Mouse (Mus musculus): ENCODE data around the gene B4galt2. TPM values are rescaled to one million over a fixed set of nuclear protein-coding genes. Genes with fewer than 3 reads are reported as not detected.

B4galt2 gene
- polyA plus RNA-seq, 1 experiment: 4.9 TPM

GRCm38 (mm10) chr4:117915489-117916105 lies 32.3 kb upstream of the B4galt2 start:
- no peaks in the 10 kb centered on the region for H3K27me3 ChIP-seq (replicated peaks; ENCODE audit: control insufficient read depth, insufficient read depth, low read length)
- TF ChIP-seq CTCF (conservative IDR thresholded peaks at IDR 0.05; ENCODE audit: insufficient read depth, insufficient read length, low read depth, low read length) (no peak), POLR2A (IDR thresholded peaks at IDR 0.05; ENCODE audit: low read depth, low read length) (no peak)
- 1% methylated on average over 19 of the region's 19 CpGs for WGBS

GRCm38 (mm10) chr4:117914591-117915442 lies 31.5 kb upstream of the B4galt2 start, which contains the start of gene Ipo13:
TSS of gene Ipo13 (minus strand) at chr4:117914999.
- peak; percentile 94 for DNase-seq
- Histone ChIP-seq H3K27me3 (replicated peaks; ENCODE audit: control insufficient read depth, insufficient read depth, low read length) (no peaks in the 10 kb centered on the region), H3K27ac (ENCODE audit: insufficient read depth, low read depth, low read length) (peak within 1 kb of the TSS; percentile 95), H3K4me3 (ENCODE audit: insufficient read depth, low read depth, low read length) (peak within 1 kb of the TSS; percentile 62), H3K4me1 (ENCODE audit: control insufficient read depth, insufficient read depth, low read length) (peaks cover 5% of the 10 kb centered on the region; the same call in 1 of the 2 replicates), H3K36me3 (ENCODE audit: control insufficient read depth, insufficient read depth, low read length) (0 out of 2 replicates have a peak, but pooled peaks cover 2% of the 10 kb centered on the region)
- under 1% methylated on average over 61 of the region's 61 CpGs for WGBS
- TF ChIP-seq CTCF (conservative IDR thresholded peaks at IDR 0.05; ENCODE audit: insufficient read depth, insufficient read length, low read depth, low read length) (no peak), POLR2A (IDR thresholded peaks at IDR 0.05; ENCODE audit: low read depth, low read length) (peak; percentile 60)

More at GRCm38 (mm10) chr4:117915489-117916105, 32.3 kb upstream of the B4galt2 start:
- Histone ChIP-seq H3K4me3 (ENCODE audit: insufficient read depth, low read depth, low read length) (peak overlapping the region; percentile 62), H3K4me1 (ENCODE audit: control insufficient read depth, insufficient read depth, low read length) (peaks cover 5% of the 10 kb centered on the region; the same call in 1 of the 2 replicates), H3K27ac (ENCODE audit: insufficient read depth, low read depth, low read length) (no peak overlapping the region), H3K36me3 (ENCODE audit: control insufficient read depth, insufficient read depth, low read length) (0 out of 2 replicates have a peak, but pooled peaks cover 2% of the 10 kb centered on the region)
- no peak for DNase-seq

- H3K27me3 ChIP-seq (replicated peaks; ENCODE audit: control insufficient read depth, insufficient read depth, low read length): no peaks in the 10 kb centered on the region
- H3K4me1 ChIP-seq (ENCODE audit: control insufficient read depth, insufficient read depth, low read length): peaks cover 5% of the 10 kb centered on the region; the same call in 1 of the 2 replicates
- no peak for DNase-seq
- TF ChIP-seq POLR2A (IDR thresholded peaks at IDR 0.05; ENCODE audit: low read depth, low read length) (no peak), CTCF (conservative IDR thresholded peaks at IDR 0.05; ENCODE audit: insufficient read depth, insufficient read length, low read depth, low read length) (no peak)
- H3K36me3 ChIP-seq (ENCODE audit: control insufficient read depth, insufficient read depth, low read length): 0 out of 2 replicates have a peak, but pooled peaks cover 2% of the 10 kb centered on the region
- WGBS: 11% methylated on average over 8 of the region's 8 CpGs
- H3K27ac ChIP-seq (ENCODE audit: insufficient read depth, low read depth, low read length): no peak overlapping the region
- peak overlapping the region; percentile 62 for H3K4me3 ChIP-seq (ENCODE audit: insufficient read depth, low read depth, low read length)
These were observed 30.7 kb upstream of the B4galt2 start for GRCm38 (mm10) chr4:117914031-117914430.

- no peak for TF ChIP-seq POLR2A (IDR thresholded peaks at IDR 0.05; ENCODE audit: low read depth, low read length)
- no peak for TF ChIP-seq CTCF (conservative IDR thresholded peaks at IDR 0.05; ENCODE audit: insufficient read depth, insufficient read length, low read depth, low read length)
- H3K4me1 ChIP-seq (ENCODE audit: control insufficient read depth, insufficient read depth, low read length): peaks cover 5% of the 10 kb centered on the region; the same call in 1 of the 2 replicates
- H3K27ac ChIP-seq (ENCODE audit: insufficient read depth, low read depth, low read length): no peak overlapping the region
- no peaks in the 10 kb centered on the region for H3K27me3 ChIP-seq (replicated peaks; ENCODE audit: control insufficient read depth, insufficient read depth, low read length)
- 31% methylated on average over 3 of the region's 3 CpGs for WGBS
- peak; percentile 86 for DNase-seq
- 0 out of 2 replicates have a peak, but pooled peaks cover 2% of the 10 kb centered on the region for H3K36me3 ChIP-seq (ENCODE audit: control insufficient read depth, insufficient read depth, low read length)
- H3K4me3 ChIP-seq (ENCODE audit: insufficient read depth, low read depth, low read length): no peak overlapping the region
These were observed 30.1 kb upstream of the B4galt2 start for GRCm38 (mm10) chr4:117913421-117913820.

- WGBS: 52% methylated on average over 7 of the region's 7 CpGs
- Histone ChIP-seq H3K4me3 (ENCODE audit: insufficient read depth, low read depth, low read length) (no peak overlapping the region), H3K27me3 (replicated peaks; ENCODE audit: control insufficient read depth, insufficient read depth, low read length) (no peaks in the 10 kb centered on the region), H3K4me1 (ENCODE audit: control insufficient read depth, insufficient read depth, low read length) (peaks cover 5% of the 10 kb centered on the region; the same call in 1 of the 2 replicates), H3K36me3 (ENCODE audit: control insufficient read depth, insufficient read depth, low read length) (0 out of 2 replicates have a peak, but pooled peaks cover 2% of the 10 kb centered on the region), H3K27ac (ENCODE audit: insufficient read depth, low read depth, low read length) (no peak overlapping the region)
- TF ChIP-seq CTCF (conservative IDR thresholded peaks at IDR 0.05; ENCODE audit: insufficient read depth, insufficient read length, low read depth, low read length) (no peak), POLR2A (IDR thresholded peaks at IDR 0.05; ENCODE audit: low read depth, low read length) (no peak)
- DNase-seq: no peak
These were observed 29.5 kb upstream of the B4galt2 start for GRCm38 (mm10) chr4:117912685-117913273.

GRCm38 (mm10) chr4:117912131-117912561 lies 28.9 kb upstream of the B4galt2 start:
- no peaks in the 10 kb centered on the region for H3K27me3 ChIP-seq (replicated peaks; ENCODE audit: control insufficient read depth, insufficient read depth, low read length)
- no peak overlapping the region for H3K4me3 ChIP-seq (ENCODE audit: insufficient read depth, low read depth, low read length)
- 92% methylated on average over 13 of the region's 13 CpGs for WGBS
- H3K27ac ChIP-seq (ENCODE audit: insufficient read depth, low read depth, low read length): no peak overlapping the region
- no peak for DNase-seq
- peaks cover 5% of the 10 kb centered on the region; the same call in 1 of the 2 replicates for H3K4me1 ChIP-seq (ENCODE audit: control insufficient read depth, insufficient read depth, low read length)
- 0 out of 2 replicates have a peak, but pooled peaks cover 2% of the 10 kb centered on the region for H3K36me3 ChIP-seq (ENCODE audit: control insufficient read depth, insufficient read depth, low read length)
- TF ChIP-seq CTCF (conservative IDR thresholded peaks at IDR 0.05; ENCODE audit: insufficient read depth, insufficient read length, low read depth, low read length) (no peak), POLR2A (IDR thresholded peaks at IDR 0.05; ENCODE audit: low read depth, low read length) (no peak)
